Mouse (Mus musculus): Measurements from ENCODE around the gene Lrrc36.

Gene Lrrc36

GRCm38 (mm10) chr8:105431743-105432515 is 18.6 kb downstream of the Lrrc36 start:
- no peak for DNase-seq (ENCODE audit: low spot score in 2 of 2)

DNA sequence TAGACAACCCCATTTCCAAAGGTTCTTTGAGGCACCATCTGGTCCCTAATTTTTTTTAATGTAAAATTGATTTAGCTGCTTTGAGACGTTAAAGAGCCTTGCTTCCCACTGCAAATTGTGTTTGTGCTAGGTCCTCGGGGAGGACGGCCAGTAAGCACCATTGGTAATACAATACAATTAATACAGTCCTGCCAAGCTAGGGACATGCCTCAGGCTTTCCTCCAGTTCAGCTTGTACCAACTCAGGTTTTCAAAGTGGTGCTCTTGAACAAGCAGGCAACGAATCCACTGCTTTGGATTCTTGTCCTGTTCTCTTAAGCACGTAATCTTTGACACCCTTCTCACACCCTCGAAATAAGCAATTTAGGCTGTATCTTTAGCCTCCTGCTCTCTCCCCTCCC is 19.6 kb downstream of the Lrrc36 start:
- DNase-seq (ENCODE audit: low spot score in 2 of 2) = no peak

DNA sequence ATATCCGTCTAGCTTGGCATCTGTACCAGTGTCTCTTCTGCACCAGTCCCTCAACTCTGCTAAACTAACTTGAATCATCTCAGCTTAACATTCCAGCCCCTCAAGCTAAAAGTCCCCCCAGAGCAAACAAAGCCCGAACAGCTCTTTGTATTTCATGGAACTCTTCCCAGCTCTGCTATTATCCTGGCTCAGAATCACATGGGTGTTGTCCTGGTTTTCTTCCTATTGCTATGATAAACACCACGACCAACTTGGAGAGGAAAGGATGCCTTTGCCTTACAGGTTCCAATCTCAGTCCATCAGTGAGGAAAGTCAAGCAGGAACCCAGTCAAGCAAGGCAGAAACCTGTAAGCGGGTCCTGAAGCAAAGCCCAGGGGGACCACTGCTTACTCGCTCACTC is 20.1 kb downstream of the Lrrc36 start:
- DNase-seq (ENCODE audit: low spot score in 2 of 2) = no peak

DNA sequence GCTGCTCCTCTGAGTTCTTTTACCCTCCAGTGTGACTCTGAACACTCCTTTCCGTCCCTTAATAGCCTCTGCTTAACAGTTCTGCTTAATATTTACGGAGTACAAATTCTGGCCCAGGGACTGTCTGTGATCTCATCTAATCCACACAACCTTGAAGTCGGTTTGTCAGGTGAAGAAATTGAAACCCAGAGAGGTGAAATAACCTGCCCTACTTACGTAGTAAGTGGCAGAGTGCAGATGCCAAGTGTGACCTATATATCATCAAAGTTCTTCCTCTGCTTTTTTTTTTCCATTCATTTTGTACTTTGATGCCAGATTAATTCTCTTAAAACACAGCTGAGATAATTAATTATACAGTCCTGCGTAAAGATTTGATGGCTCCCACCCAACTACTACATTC is 20.8 kb downstream of the Lrrc36 start:
- DNase-seq (ENCODE audit: low spot score in 2 of 2) = no peak

GRCm38 (mm10) chr8:105436218-105436617 is 22.8 kb downstream of the Lrrc36 start:
- no peak for DNase-seq (ENCODE audit: low spot score in 2 of 2)

- no peak for DNase-seq (ENCODE audit: low spot score in 2 of 2)
These were observed 23.8 kb downstream of the Lrrc36 start for GRCm38 (mm10) chr8:105437078-105437748.

DNA sequence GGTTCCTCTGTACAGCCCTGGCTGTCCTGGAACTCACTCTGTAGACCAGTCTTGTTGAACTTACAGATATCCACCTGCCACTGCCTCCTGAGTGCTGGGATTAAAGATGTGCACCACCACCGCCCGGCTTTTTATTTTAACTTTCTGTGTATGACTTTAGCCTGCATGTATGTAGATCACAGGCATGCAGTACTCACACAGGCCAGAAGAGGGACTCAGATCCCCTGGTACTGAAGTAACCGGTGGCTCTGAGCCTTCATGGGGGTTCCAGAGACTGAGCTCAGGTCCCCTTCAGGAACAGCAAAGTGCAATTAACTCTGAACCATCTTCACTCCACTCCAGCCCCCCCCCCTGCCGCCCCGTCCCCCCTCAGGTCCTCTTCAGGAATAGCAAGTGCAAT is 25.5 kb downstream of the Lrrc36 start:
- no peak for DNase-seq (ENCODE audit: low spot score in 2 of 2)

DNA sequence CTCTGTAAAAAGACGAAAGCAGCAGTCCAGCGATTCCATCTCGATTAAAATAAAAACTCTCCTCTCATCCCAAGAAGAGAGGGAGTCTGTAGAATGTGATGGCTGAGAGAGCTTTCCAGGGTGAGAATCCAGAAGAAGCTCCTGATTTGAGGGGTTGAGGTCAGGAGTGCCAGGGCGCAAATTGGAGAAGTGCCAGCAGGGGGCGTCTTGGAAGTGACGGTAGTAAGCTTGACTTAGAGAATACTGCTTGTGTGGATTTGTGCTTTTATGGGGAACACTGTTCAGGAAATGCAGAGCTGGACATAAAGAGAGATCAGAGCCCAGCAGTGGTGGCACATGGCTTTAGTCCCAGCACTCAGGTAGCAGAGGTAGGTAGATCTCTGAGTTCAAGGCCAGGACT is 28.1 kb downstream of the Lrrc36 start:
- DNase-seq (ENCODE audit: low spot score in 2 of 2) = peak in 1 of 2 experiments; percentile 28

GRCm38 (mm10) chr8:105442661-105443060 is 29.3 kb downstream of the Lrrc36 start:
- DNase-seq (ENCODE audit: low spot score in 2 of 2) = no peak

- peak in 1 of 2 experiments; percentile 38 for DNase-seq (ENCODE audit: low spot score in 2 of 2)
These were observed 32.1 kb downstream of the Lrrc36 start for GRCm38 (mm10) chr8:105445296-105446126.

- DNase-seq (ENCODE audit: low spot score in 2 of 2) = no peak
These were observed 32.8 kb downstream of the Lrrc36 start for GRCm38 (mm10) chr8:105446127-105446552.

GRCm38 (mm10) chr8:105448188-105448587 is 34.8 kb downstream of the Lrrc36 start:
- DNase-seq (ENCODE audit: low spot score in 2 of 2) = no peak

- no peak for DNase-seq (ENCODE audit: low spot score in 2 of 2)
These were observed 35.2 kb downstream of the Lrrc36 start for GRCm38 (mm10) chr8:105448596-105448995.

DNA sequence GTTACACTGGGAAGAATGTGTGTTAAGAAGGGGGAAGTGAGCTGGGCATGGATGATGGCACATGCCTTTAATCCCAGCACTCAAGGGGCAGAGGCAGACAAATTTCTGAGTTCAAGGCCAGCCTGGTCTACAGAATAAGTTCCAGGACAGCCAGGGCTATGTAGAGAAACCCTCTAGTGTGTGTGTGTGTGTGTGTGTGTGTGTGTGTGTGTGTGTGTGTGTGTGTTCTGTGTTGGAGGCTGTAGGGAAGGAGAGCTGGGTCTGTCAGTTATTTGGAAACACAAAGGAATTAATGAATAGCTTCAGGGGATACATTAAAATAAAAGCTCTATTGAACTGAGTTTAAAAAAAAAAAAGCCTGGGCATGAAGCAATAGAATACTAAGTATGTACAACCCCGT is 37.6 kb downstream of the Lrrc36 start:
- no peak for DNase-seq (ENCODE audit: low spot score in 2 of 2)

DNA sequence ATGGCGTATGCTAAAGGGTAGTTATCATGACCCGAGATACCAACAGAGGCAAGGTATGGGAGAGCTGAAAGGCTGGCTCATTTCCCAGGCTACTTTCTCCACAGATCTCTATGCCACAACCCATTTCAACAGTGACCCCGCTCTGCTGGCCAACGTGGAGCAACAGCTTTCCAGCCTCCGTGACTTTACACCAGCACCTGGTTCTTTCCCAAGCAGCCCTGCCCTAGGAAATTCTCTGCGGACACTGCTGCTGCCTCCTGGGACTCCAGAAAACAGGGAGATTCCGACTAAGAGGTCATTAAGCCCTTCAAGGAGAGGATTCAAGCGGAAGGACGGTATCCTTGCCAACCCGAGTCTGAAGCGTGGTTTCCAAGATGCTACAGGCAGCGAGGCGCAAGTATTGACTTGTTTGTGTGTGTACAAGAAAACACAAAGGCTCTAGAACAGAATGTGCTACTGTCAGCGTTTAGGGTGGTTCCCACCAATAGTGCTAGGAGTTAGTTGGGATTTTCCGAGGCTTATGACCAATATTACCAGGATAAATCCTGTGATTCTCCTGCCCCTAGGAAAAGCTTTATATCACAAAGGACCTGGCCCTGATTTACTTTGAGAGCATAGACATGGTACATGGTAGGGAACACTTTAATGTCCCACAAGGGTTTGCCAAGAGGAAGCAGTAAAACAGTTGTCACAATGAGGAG is 38.7 kb downstream of the Lrrc36 start:
- DNase-seq (ENCODE audit: low spot score in 2 of 2) = no peak

- DNase-seq (ENCODE audit: low spot score in 2 of 2) = no peak
These were observed 39.9 kb downstream of the Lrrc36 start for GRCm38 (mm10) chr8:105453296-105453695.

GRCm38 (mm10) chr8:105454088-105454487 is 40.7 kb downstream of the Lrrc36 start:
- DNase-seq (ENCODE audit: low spot score in 2 of 2) = no peak

GRCm38 (mm10) chr8:105455218-105455617 is 41.8 kb downstream of the Lrrc36 start:
- DNase-seq (ENCODE audit: low spot score in 2 of 2) = no peak

DNA sequence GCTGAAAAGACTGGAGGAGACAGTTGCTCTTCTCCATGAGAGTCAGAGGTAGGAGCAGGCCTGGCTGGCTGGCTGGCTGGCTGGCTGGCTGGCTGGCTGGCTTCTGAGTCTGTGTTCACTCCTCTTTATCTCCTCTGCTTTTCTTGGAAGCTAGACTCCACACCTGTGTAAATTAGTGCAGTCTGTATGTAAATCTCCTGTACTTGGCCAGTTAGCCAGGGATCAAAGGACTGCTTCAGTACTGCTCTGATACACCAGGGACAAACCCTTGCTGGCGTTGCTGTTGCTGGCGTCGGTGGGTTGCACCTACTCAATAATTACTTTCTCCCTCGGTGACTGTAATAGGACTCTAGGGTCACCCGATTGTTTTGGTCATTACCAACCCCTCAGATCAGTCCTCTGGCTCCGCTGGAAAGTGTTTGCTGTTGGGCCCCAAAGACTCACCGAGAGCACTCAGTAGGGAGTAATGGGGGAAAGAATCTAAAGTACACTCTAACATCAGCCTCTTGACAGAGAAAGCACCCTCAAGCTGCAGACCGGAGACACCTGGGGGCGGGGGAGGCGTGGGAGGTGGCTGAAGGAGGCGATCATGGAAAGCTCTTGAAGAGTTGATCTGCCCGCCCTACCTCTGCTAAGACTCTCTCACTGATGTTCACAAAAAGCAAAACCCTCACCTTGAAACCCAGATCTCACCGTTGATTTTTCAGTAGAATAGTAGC is 47.9 kb downstream of the Lrrc36 start:
- DNase-seq (ENCODE audit: low spot score in 2 of 2) = no peak

DNA sequence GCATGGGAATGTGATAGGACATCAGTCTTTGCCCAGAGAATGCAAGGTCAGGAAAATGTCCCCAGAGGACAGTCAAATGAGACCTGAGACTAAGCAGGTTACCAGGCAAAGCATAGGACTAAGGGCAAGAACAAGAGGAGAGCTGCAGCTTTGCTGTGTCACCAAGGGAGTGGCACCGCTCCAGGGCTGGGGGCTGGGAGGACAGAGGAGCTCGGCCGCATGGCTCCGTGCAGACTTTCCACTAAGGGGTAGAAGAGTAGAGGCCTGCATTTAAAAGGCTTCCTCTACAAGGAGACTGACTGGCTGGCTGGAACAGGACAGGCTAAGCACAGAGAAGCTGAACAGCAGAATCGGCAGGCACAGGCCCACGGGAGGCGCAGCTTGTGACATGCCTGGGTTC is 51.2 kb downstream of the Lrrc36 start:
- DNase-seq (ENCODE audit: low spot score in 2 of 2) = no peak

GRCm38 (mm10) chr8:105466246-105466645 is 52.9 kb downstream of the Lrrc36 start:
- DNase-seq (ENCODE audit: low spot score in 2 of 2) = no peak

All from right cerebral cortex, adult 2 months (tissue).